Mouse (Mus musculus): Measurements from ENCODE around the gene Iqcc.

DNA sequence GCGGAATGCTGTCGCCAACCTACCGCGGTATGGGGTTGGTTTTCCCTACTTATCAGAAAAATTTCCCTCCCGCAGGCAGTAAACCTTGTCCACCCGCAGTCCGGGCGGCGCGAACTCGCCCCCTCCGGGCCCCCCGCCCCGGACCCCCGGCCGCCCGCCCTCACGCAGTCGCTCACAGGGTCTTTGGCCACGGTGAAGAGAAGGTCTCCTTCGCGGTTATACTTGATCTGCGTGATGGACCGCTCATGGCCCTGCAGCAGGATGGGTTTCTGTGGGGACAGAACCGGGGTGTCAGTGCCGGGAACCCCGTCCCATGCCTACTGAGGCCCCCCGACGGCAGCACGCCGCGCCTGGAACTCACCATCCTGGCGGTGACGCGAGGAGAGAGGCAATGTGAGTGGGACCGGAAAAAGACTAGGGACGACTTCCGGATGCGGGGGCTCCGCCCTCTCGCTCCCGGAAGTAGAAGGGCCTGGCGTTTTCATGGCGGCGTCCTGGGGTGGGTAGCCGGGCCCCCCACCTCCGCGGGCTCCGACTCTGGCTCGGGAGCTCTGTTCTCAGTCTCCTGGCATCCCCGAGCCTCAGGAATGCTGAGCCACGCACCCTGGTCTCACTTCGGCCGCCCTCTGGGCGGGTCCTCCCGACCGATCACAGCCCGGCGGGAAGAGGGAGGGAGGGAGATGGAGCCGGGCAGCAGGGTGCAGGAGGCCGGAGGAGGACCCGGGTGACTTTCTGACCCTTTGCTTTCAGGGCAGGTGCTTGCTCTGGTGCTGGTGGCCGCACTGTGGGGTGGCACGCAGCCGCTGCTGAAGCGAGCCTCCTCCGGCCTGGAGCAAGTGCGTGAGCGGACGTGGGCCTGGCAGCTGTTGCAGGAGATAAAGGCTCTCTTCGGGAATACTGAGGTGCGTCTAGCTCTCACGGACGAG is 18.4 kb downstream of the Iqcc start, which contains the start of the genes Eif3i and Tmem234:
- TF ChIP-seq CTCF (IDR thresholded peaks at IDR 0.05; ENCODE audit: borderline replicate concordance, extremely low read depth, insufficient read depth, insufficient read length): no peak
- TF ChIP-seq POLR2A (IDR thresholded peaks at IDR 0.05; ENCODE audit: borderline replicate concordance, extremely low read depth, insufficient read depth, insufficient read length, poor library complexity, severe bottlenecking): peak; percentile 44; the same call in 1 of the 2 replicates

Data from brain, embryonic 14.5 days (tissue).